Mouse (Mus musculus) myocyte (in vitro differentiated cells): Measurements from ENCODE around the gene Sema6d. TPM values are rescaled to one million over a fixed set of nuclear protein-coding genes. Genes with fewer than 3 reads are reported as not detected.

ENCODE experiments used
- H3K27me3 ChIP-seq: one replicate; pipeline ENCODE4 v1.6.1; 2011; ENCODE audit not compliant: control insufficient read depth, insufficient read depth, insufficient read length
- H3K36me3 ChIP-seq: one replicate; pipeline ENCODE4 v1.6.1; 2011; ENCODE audit not compliant: control insufficient read depth, insufficient read depth
- H3K4me2 ChIP-seq: one replicate; pipeline ENCODE4 v1.6.1; 2011; ENCODE audit warnings: low read depth, control low read depth
- H3K4me3 ChIP-seq: one replicate; pipeline ENCODE4 v1.5.1; 2011; ENCODE audit warnings: mild to moderate bottlenecking, control low read depth, moderate library complexity
- H3K79me2 ChIP-seq: one replicate; pipeline ENCODE4 v1.6.1; 2011; ENCODE audit not compliant: control insufficient read depth, insufficient read depth
- H3ac ChIP-seq: one replicate; pipeline ENCODE4 v1.6.1; 2011; ENCODE audit not compliant: control insufficient read depth, insufficient read length
- CEBPB ChIP-seq: IDR thresholded peaks from 2 replicates; pipeline ENCODE4 v1.6.1; 2011; ENCODE audit warnings: mild to moderate bottlenecking, moderate library complexity; ENCODE audit not compliant: poor library complexity, insufficient read depth, severe bottlenecking
- E2F4 ChIP-seq: IDR thresholded peaks from one replicate; pipeline ENCODE4 v1.6.1; 2011; ENCODE audit warnings: mild to moderate bottlenecking, control low read depth, moderate library complexity; ENCODE audit not compliant: insufficient read depth
- MAX ChIP-seq: IDR thresholded peaks from one replicate; pipeline ENCODE4 v1.6.1; 2011; ENCODE audit warnings: low read depth, mild to moderate bottlenecking, control low read depth
- MYOD1 ChIP-seq, 3 experiments: IDR thresholded peaks; one replicate each; pipeline ENCODE4 v1.6.1; 2011; ENCODE audit warnings: control low read depth in 2 of 3, low read depth in 2 of 3, mild to moderate bottlenecking in 2 of 3, moderate library complexity in 1 of 3; ENCODE audit not compliant: insufficient read length in 2 of 3, control insufficient read depth in 1 of 3
- MYOG ChIP-seq, 3 experiments: IDR thresholded peaks; one replicate each; pipeline ENCODE4 v1.6.1; 2011; ENCODE audit warnings: control low read depth in 2 of 3, low read depth in 2 of 3, mild to moderate bottlenecking in 2 of 3; ENCODE audit not compliant: insufficient read length in 2 of 3, control insufficient read depth in 1 of 3, insufficient read depth in 1 of 3
- POLR2A ChIP-seq: IDR thresholded peaks from one replicate; pipeline ENCODE4 v1.6.1; 2011; ENCODE audit warnings: low read depth, mild to moderate bottlenecking, control low read depth, moderate library complexity; ENCODE audit not compliant: insufficient read length
- POLR2AphosphoS2 ChIP-seq: IDR thresholded peaks from one replicate; pipeline ENCODE4 v1.6.1; 2011; ENCODE audit warnings: low read depth, control low read depth; ENCODE audit not compliant: insufficient read length
- REST ChIP-seq: IDR thresholded peaks from one replicate; pipeline ENCODE4 v1.6.1; 2011; ENCODE audit warnings: mild to moderate bottlenecking, control low read depth, moderate library complexity; ENCODE audit not compliant: insufficient read depth, insufficient read length
- SRF ChIP-seq: IDR thresholded peaks from one replicate; pipeline ENCODE4 v1.6.1; 2011; ENCODE audit warnings: low read depth; ENCODE audit not compliant: control insufficient read depth, insufficient read length
- TCF12 ChIP-seq: IDR thresholded peaks from one replicate; pipeline ENCODE4 v1.6.1; 2011; ENCODE audit warnings: mild to moderate bottlenecking, control low read depth; ENCODE audit not compliant: poor library complexity, insufficient read depth, severe bottlenecking
- TCF3 ChIP-seq: IDR thresholded peaks from one replicate; pipeline ENCODE4 v1.6.1; 2011; ENCODE audit warnings: low read depth, control low read depth; ENCODE audit not compliant: insufficient read length
- USF1 ChIP-seq: IDR thresholded peaks from one replicate; pipeline ENCODE4 v1.6.1; 2011; ENCODE audit warnings: low read depth, mild to moderate bottlenecking, control low read depth, moderate library complexity
- polyA plus RNA-seq: library from polyadenylated mRNA; unstranded; fragments of >200 nt; fragmentation: generic; extraction: Trizol; gene quantifications from one replicate; pipeline ENCODE4 v1.2.1, GENCODE M21; 2012; ENCODE audit warnings: missing spikeins

Sema6d gene
- polyA plus RNA-seq, 1 experiment: 0.97 TPM

- TF ChIP-seq POLR2AphosphoS2 (no peak), POLR2A (no peak), REST (no peak), TCF3 (no peak), SRF (no peak), E2F4 (no peak), MAX (no peak)
- H3K36me3 ChIP-seq: no peaks in the 10 kb centered on the region
- no peaks in the 10 kb centered on the region for H3K79me2 ChIP-seq
- H3K4me2 ChIP-seq: no peak overlapping the region
- no peak overlapping the region for H3K4me3 ChIP-seq
- H3K27me3 ChIP-seq: no peaks in the 10 kb centered on the region
- H3ac ChIP-seq: no peak overlapping the region
Observed at GRCm38 (mm10) chr2:124624247-124624929, 534.6 kb downstream of the Sema6d start.

- no peaks in the 10 kb centered on the region for H3K27me3 ChIP-seq
- H3K79me2 ChIP-seq: no peaks in the 10 kb centered on the region
- no peak overlapping the region for H3ac ChIP-seq
- TF ChIP-seq MYOG (IDR thresholded peaks at IDR 0.05; ENCODE audit: control insufficient read depth in 1 of 3, insufficient read depth in 1 of 3, insufficient read length in 2 of 3, low read depth in 2 of 3) (no peak), USF1 (no peak), MYOD1 (IDR thresholded peaks at IDR 0.05; ENCODE audit: control insufficient read depth in 1 of 3, insufficient read length in 2 of 3, low read depth in 2 of 3) (no peak), POLR2AphosphoS2 (no peak)
- H3K4me3 ChIP-seq: no peak overlapping the region
- no peak overlapping the region for H3K4me2 ChIP-seq
- no peaks in the 10 kb centered on the region for H3K36me3 ChIP-seq
Observed at GRCm38 (mm10) chr2:124626425-124626824, 536.7 kb downstream of the Sema6d start.

- Histone ChIP-seq H3K36me3 (no peaks in the 10 kb centered on the region), H3K4me2 (no peak overlapping the region), H3ac (no peak overlapping the region), H3K27me3 (no peaks in the 10 kb centered on the region), H3K79me2 (no peaks in the 10 kb centered on the region), H3K4me3 (no peak overlapping the region)
- no peak for TF ChIP-seq POLR2AphosphoS2
- no peak for TF ChIP-seq SRF
- no peak for TF ChIP-seq CEBPB
- no peak for TF ChIP-seq E2F4
- TF ChIP-seq USF1: no peak
- TF ChIP-seq REST: no peak
- TF ChIP-seq MYOD1 (IDR thresholded peaks at IDR 0.05; ENCODE audit: control insufficient read depth in 1 of 3, insufficient read length in 2 of 3, low read depth in 2 of 3): no peak
Observed at GRCm38 (mm10) chr2:124627664-124628063, 537.9 kb downstream of the Sema6d start.

GRCm38 (mm10) chr2:124628701-124629100 is 538.9 kb downstream of the Sema6d start:
- Histone ChIP-seq H3ac (no peak overlapping the region), H3K36me3 (no peaks in the 10 kb centered on the region), H3K79me2 (no peaks in the 10 kb centered on the region), H3K4me2 (no peak overlapping the region), H3K27me3 (no peaks in the 10 kb centered on the region), H3K4me3 (no peak overlapping the region)
- no peak for TF ChIP-seq CEBPB

- no peak overlapping the region for H3K4me2 ChIP-seq
- H3K27me3 ChIP-seq: no peaks in the 10 kb centered on the region
- H3K79me2 ChIP-seq: no peaks in the 10 kb centered on the region
- H3K36me3 ChIP-seq: no peaks in the 10 kb centered on the region
- TF ChIP-seq USF1: no peak
- TF ChIP-seq POLR2AphosphoS2: no peak
- TF ChIP-seq REST: no peak
- no peak for TF ChIP-seq POLR2A
- no peak for TF ChIP-seq MAX
- no peak for TF ChIP-seq CEBPB
- TF ChIP-seq E2F4: no peak
- TF ChIP-seq MYOG (IDR thresholded peaks at IDR 0.05; ENCODE audit: control insufficient read depth in 1 of 3, insufficient read depth in 1 of 3, insufficient read length in 2 of 3, low read depth in 2 of 3): no peak
- TF ChIP-seq TCF12: no peak
- no peak for TF ChIP-seq TCF3
- no peak for TF ChIP-seq SRF
- TF ChIP-seq MYOD1 (IDR thresholded peaks at IDR 0.05; ENCODE audit: control insufficient read depth in 1 of 3, insufficient read length in 2 of 3, low read depth in 2 of 3): no peak
- H3K4me3 ChIP-seq: no peak overlapping the region
- H3ac ChIP-seq: no peak overlapping the region
Observed at GRCm38 (mm10) chr2:124634400-124634998, 544.7 kb downstream of the Sema6d start.
